Mouse (Mus musculus) kidney, adult 11 months (tissue): ENCODE results near the gene AC161166.1.
A peak's percentile ranks its signal among the peaks of the same experiment; 100 is the strongest.
"Not testable (repeated sequence)": the region's sequence is repeated elsewhere in the genome, so short reads cannot be mapped to it uniquely, and the experiment has no call there.

Source experiments
- DNase-seq: peaks from one replicate; pipeline ENCODE4 v3.0.0; 2022

Gene AC161166.1

GRCm38 (mm10) chr7:24524978-24525377, 12.7 kb upstream of the AC161166.1 start:
- no peak for DNase-seq

DNA sequence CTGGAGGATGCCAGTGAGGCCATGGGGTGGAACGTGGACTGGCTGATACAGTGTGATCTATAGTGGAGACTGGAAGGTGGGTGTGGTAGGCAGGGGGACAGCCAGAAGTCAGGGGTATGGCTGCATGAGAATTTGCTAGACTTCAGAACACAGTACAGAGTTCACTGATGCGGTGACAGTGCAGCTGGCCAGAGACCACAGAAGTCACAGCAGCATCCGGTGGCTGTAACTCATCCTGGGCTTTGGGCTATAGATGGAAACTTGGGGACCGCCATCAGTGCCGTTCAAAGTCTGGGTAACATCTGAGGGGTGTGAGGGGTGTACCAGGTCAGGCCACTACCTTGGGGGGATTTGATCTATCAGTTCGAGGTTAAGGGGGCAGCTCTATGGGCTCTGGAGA, 11.5 kb upstream of the AC161166.1 start:
- no peak for DNase-seq

- DNase-seq = no peak
Measured at GRCm38 (mm10) chr7:24522805-24523204, 10.6 kb upstream of the AC161166.1 start.

GRCm38 (mm10) chr7:24520054-24520453, 7.8 kb upstream of the AC161166.1 start:
- DNase-seq = not testable (repeated sequence)

GRCm38 (mm10) chr7:24519130-24519529, 6.9 kb upstream of the AC161166.1 start:
- DNase-seq = no peak

- no peak for DNase-seq
Measured at GRCm38 (mm10) chr7:24517654-24518053, 5.4 kb upstream of the AC161166.1 start.

DNA sequence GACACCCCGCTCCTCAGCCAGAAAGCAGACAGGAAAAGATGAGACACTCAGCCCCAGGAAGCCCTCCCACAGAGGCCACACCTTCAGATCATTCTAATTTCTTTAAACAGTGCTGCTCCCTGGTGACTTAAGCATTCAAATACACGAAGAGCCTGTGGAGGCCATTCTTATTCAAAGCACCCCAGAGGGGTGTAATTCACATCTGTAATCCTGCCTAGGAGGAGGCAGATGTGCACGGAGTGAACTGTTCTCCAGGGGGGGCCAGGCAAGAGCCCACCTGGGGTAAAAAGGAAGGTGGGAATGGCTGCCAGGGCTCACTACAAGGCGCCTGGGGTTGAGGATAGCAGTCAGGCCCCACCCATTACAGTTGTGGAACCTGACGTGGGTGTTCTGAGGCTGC, 4.8 kb upstream of the AC161166.1 start:
- DNase-seq = no peak

DNA sequence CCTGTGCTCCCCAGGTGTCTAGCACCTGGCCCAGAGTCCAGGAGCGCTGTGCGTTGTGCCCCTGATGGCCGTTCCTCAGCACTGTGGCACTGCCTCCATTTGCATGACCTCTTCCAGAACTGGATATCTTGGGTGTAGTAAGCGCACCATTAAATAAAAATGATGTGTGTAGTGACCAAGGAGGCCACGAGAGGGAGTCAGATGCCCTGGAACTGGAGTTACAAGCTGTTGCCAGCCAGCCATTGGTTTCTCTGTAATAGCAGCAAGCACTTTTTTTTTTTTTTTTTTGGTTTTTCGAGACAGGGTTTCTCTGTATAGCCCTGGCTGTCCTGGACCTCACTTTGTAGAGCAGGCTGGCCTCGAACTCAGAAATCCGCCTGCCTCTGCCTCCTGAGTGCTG, 4.1 kb upstream of the AC161166.1 start:
- DNase-seq = not testable (repeated sequence)

DNA sequence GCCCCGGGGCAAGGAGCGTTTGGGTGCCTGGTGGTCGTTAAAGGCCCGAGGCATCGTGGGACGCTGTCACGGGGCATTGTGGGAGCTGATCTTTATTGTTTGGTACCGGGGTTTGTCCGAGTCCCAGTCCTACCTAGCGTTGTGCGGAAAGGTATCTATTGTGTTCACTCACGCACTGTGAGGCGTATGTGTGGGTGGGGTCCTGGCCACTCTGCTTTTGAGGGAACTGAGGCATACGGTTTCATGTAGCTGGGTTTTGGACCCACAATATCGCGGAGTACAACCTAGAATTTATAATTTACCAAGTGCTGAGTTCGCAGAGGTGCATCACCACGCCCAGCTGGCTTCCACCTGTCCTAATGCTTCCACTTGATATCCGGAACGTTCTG, 4.5 kb downstream of the AC161166.1 start:
- peak; percentile 35 for DNase-seq

DNA sequence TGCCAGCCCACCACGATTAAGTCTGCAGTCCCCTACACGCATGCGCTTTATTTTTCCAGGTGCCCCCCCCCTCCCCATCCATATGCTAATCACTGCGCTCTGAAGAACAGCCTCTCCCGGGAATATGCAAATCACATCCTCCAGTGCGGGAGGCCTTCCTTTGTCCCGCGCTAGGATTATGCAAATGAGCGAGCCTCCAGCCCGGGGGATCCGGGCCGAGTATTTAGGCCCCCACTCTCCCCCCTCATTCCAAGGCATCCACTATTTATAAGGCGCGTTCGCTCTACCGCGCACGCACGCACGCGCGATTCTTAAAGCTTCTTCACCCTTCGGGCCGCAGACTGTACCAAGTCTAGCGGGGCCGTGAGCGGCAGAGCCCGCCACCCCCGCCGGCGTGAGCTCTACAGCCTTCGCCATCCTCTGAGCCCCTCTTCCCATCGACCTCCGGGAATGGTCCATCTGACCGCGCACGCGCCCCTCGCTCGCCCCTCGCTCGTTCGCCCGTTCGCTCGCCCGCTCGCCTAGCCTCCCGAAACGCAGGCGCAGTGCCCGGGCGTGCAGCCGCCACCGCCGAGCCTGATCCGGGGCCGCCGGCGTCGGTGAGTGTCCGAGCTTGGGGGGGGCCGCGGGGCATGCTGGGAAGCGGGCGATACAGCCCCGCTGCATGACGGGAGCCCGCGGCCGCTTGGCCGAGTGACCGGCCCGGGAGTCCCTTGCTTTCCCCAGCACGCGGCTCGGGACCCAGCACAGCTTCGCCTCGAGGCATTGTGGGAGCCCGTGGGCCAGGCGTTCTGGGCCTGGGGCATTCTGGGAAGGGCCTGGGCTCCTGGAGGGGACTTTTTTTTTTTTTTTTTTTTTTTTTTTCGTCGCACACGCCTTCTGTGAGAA, 5.2 kb downstream of the AC161166.1 start, which contains the start of gene Zfp428:
Gene Zfp428 (plus strand): TSS at position 169 of the 888 bp plus-strand sequence.
- peak; percentile 80 for DNase-seq

GRCm38 (mm10) chr7:24506476-24506837, 5.8 kb downstream of the AC161166.1 start:
- peak; percentile 76 for DNase-seq

DNA sequence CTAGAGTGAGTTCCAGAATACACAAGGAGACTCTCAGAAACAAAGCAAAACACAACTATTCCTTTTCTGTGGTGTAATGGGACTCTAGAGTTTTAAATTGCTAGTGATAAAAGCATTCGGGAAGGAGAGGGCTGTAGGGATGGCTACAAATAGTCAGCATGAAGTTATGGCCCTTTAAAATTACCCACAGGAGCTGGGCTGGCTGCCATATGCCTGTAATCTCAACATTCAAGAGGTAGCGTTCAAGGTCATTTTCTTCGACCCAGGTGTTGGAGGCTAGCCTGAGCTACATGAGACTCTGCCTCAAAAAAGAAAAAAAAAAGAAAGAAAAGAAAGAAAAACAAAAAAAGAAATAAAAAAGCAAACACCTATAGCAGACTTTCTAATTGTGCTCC, 6.2 kb downstream of the AC161166.1 start:
- DNase-seq = peak; percentile 49

DNA sequence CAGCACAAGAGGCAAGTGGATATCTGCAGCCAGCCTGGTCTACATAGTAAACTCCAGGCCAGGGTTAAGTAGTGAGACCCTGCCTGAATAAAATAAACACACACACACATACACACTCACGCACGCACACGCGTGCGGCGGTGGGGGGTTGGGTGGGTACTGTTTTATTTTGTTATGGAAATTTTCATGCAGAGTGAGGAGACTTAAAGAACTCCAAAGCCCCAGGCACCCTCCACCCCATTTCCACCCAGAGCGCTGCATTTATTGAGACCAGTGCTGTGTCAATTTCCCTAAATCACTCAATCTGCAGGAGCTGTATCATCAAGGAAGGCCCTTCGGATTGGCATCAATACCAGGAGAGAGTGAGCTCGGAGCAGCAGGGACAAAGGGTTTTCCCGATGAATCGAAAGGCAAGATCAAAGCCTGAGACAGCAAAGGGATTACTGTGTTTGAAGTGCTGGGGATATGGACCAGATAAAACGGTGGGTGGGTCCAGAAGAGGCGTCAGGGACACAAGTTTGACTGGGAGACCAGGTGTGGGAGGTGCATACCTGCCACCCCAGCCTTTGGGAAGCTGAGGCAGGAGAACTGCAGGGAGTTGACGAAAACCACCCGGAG, 6.7 kb downstream of the AC161166.1 start:
- no peak for DNase-seq

DNA sequence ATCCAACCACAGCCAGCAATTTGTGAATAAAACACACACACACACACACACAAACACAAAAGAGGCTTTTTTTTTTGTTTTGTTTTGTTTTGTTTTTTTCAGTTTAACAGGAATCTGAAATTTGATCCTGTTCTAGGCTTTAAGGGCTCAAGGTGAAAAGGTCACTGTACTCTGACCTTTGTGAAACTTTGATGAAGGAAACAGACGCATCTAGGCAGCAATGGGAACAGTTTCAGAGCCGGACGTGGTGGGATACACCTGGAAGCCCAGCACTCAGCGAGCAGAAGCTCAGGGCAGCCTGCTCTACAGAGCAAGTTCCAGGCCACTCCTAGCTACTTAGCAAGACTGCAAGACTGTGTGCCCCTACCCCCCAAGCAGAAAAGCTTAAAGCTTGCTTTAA, 7.4 kb downstream of the AC161166.1 start:
- no peak for DNase-seq

DNA sequence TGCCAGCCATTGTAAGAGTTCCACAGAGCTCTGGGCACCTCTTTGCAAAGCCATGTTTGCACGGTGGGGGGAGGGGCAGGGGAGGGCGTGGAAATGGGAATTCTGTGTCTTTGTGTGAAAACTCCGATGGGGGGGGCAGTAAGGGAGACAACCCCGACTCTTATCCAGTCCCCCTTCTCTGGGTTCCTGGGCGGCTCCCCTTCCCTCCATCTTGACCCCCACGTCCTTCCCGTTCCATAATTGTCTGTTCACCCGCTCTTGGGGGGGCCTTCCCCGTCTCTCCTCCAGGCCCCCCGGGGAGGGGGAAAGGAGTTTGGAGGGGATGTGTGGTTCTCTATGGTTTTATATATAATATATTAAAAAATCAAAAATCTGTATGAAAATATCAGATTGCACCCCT, 8.3 kb downstream of the AC161166.1 start:
- DNase-seq = no peak

- no peak for DNase-seq
Measured at GRCm38 (mm10) chr7:24501492-24501891, 10.8 kb downstream of the AC161166.1 start.

DNA sequence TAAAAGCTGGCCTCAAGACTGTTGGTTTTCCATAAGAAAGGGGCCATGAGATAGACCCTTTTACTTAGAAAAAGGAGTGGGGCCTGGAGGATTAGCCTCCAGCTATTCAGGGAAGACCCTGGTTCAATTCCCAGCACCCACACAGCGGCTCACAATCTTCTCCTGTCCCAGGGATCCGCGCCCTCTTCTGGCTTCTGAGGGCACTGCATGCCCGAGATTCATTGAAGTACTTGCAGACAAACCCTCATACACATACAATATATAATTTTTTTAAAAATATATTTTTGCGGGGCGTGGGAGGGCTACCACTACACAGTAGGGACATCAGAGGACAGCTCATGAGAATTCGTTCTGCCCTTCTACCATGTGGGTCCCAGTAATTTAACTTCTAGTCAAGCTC, 11.3 kb downstream of the AC161166.1 start:
- DNase-seq = no peak

GRCm38 (mm10) chr7:24499856-24500577, 12.2 kb downstream of the AC161166.1 start:
- DNase-seq = peak; percentile 58

GRCm38 (mm10) chr7:24488303-24488702, 24.0 kb downstream of the AC161166.1 start:
- no peak for DNase-seq

GRCm38 (mm10) chr7:24487403-24487802, 24.9 kb downstream of the AC161166.1 start:
- DNase-seq = no peak

DNA sequence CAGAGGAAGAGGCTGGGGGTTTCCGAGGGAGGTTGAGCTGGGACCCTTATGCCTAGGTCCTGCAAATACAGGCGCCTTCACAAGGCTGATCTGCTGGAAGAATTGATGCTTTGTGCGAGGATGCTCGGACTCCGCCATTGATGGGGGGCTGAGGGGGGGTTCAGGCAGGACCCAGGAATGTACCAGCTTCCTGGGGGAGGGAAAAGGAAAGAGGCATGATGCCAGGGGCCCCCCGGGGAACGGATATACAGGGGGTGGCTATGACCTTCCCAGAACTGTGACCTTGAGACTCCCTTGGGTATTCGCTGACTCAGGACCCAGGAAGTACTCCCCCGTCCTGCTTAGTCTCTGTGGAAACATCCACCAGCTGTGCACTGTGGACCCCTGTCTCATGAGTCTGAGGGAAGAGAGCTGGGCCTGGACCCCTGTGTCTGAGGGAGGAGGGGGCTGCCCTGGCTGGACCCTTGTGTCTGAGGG, 25.6 kb downstream of the AC161166.1 start:
- no peak for DNase-seq

GRCm38 (mm10) chr7:24485481-24485880, 26.8 kb downstream of the AC161166.1 start:
- no peak for DNase-seq

- not testable (repeated sequence) for DNase-seq
Measured at GRCm38 (mm10) chr7:24483291-24483690, 29.0 kb downstream of the AC161166.1 start.
